Mouse (Mus musculus) liver, embryonic 13.5 days (tissue): ENCODE data around the gene Spp2. TPM values are rescaled to one million over a fixed set of nuclear protein-coding genes. Genes with fewer than 3 reads are reported as not detected.

ENCODE experiments used
- ATAC-seq: fragments of 200-750 bp; cut with Nextera tagmentation; 2 replicates; pipeline ENCODE4 v1.8.0; 2017; ENCODE audit warnings: low read depth, mild to moderate bottlenecking, moderate number of reproducible peaks, moderate library complexity
- DNase-seq: peaks from one replicate; pipeline ENCODE4 v3.0.0; 2022
- H3K27ac ChIP-seq: fragments of 300-500 bp; sonication (generic); 2 replicates; pipeline ENCODE4 v1.5.1; 2015; ENCODE audit warnings: moderate library complexity, mild to moderate bottlenecking, inconsistent platforms
- H3K27me3 ChIP-seq: fragments of 300-500 bp; sonication (generic); 2 replicates; pipeline ENCODE4 v1.6.1; 2015; ENCODE audit warnings: mild to moderate bottlenecking, inconsistent platforms
- H3K36me3 ChIP-seq: fragments of 300-500 bp; sonication (generic); 2 replicates; pipeline ENCODE4 v1.6.1; 2015; ENCODE audit warnings: mild to moderate bottlenecking, inconsistent platforms
- H3K4me1 ChIP-seq: fragments of 300-500 bp; sonication (generic); replicated peaks from 2 replicates; pipeline ENCODE4 v1.6.1; 2015; ENCODE audit warnings: inconsistent platforms
- H3K4me2 ChIP-seq: fragments of 300-500 bp; sonication (generic); 2 replicates; pipeline ENCODE4 v1.6.1; 2015; ENCODE audit warnings: inconsistent platforms, mild to moderate bottlenecking, moderate library complexity
- H3K4me3 ChIP-seq: fragments of 300-500 bp; sonication (generic); replicated peaks from 2 replicates; pipeline ENCODE4 v1.5.1; 2015; ENCODE audit warnings: mild to moderate bottlenecking, inconsistent platforms
- H3K9ac ChIP-seq: fragments of 300-500 bp; sonication (generic); 2 replicates; pipeline ENCODE4 v1.6.1; 2015; ENCODE audit warnings: mild to moderate bottlenecking, inconsistent platforms
- H3K9me3 ChIP-seq: fragments of 300-500 bp; sonication (generic); replicated peaks from 2 replicates; pipeline ENCODE4 v1.6.1; 2016; ENCODE audit warnings: inconsistent platforms
- WGBS: fragments of 180-500 bp; shearing (Covaris S2); methylation state at CpG from one replicate; pipeline ENCODE4 v1.1.7; 2015; ENCODE audit not compliant: insufficient replicate concordance; 5-methylcytosine and 5-hydroxymethylcytosine counted together
- polyA plus RNA-seq: library from polyadenylated mRNA; unstranded; fragments of >200 nt; fragmentation: Nextera tagmentation; extraction: Ambion mirVana; gene quantifications from 2 replicates; pipeline ENCODE4 v1.2.1, GENCODE M21; 2015

Spp2 gene
- polyA plus RNA-seq, 1 experiment from 2014 or later, result 176 TPM

- H3K4me2 ChIP-seq, result no peak overlapping the region
- H3K27ac ChIP-seq, result no peak overlapping the region
- H3K9ac ChIP-seq, result no peak overlapping the region
- 74% methylated on average over 4 of the region's 4 CpGs for WGBS
- ATAC-seq, result no peak
- DNase-seq, result no peak
- no peak overlapping the region for H3K4me3 ChIP-seq
- H3K27me3 ChIP-seq, result 0 out of 2 replicates have a peak, but pooled peaks cover 4% of the 10 kb centered on the region
- H3K9me3 ChIP-seq, result no peaks in the 10 kb centered on the region
- H3K36me3 ChIP-seq, result no peaks in the 10 kb centered on the region
- H3K4me1 ChIP-seq, result peaks cover 7% of the 10 kb centered on the region
Observed at GRCm38 (mm10) chr1:88469746-88470145, 63.0 kb downstream of the Spp2 start.

- DNase-seq (no peak), ATAC-seq (no peak)
- H3K4me2 ChIP-seq, result no peak overlapping the region
- H3K36me3 ChIP-seq, result no peaks in the 10 kb centered on the region
- H3K4me1 ChIP-seq, result peaks cover 25% of the 10 kb centered on the region
- 52% methylated on average over 6 of the region's 6 CpGs for WGBS
- no peak overlapping the region for H3K4me3 ChIP-seq
- H3K9me3 ChIP-seq, result no peaks in the 10 kb centered on the region
- H3K9ac ChIP-seq, result no peak overlapping the region
- no peak overlapping the region for H3K27ac ChIP-seq
- H3K27me3 ChIP-seq, result peaks cover 8% of the 10 kb centered on the region; the same call in 1 of the 2 replicates
Observed at GRCm38 (mm10) chr1:88472258-88472657, 65.5 kb downstream of the Spp2 start.

DNA sequence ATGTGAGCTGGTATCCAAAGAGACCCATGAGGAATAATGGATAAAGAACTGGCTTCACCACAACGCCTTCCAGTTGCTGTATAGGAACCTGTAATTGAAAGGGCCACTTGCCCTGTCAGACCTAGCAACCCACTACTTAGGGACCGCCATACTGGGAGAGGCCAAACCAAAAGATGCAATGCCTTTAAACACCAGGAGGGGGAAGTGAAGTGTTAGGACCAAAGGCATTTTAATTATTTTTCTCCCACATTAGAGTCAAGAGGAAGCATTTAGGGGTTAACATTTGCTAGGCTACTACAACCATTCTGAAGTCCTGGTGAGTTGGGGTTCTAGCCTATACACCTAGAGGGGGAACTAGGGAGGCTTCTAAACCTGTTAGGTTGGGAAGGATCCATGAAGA, 67.1 kb downstream of the Spp2 start:
- H3K27ac ChIP-seq, result no peak overlapping the region
- H3K4me2 ChIP-seq, result no peak overlapping the region
- no peak overlapping the region for H3K9ac ChIP-seq
- no peak overlapping the region for H3K4me3 ChIP-seq
- 49% methylated on average over 2 of the region's 2 CpGs for WGBS
- DNase-seq (no peak), ATAC-seq (no peak)
- no peaks in the 10 kb centered on the region for H3K36me3 ChIP-seq
- H3K9me3 ChIP-seq, result no peaks in the 10 kb centered on the region
- peaks cover 8% of the 10 kb centered on the region; the same call in 1 of the 2 replicates for H3K27me3 ChIP-seq
- peaks cover 25% of the 10 kb centered on the region for H3K4me1 ChIP-seq

- H3K4me1 ChIP-seq, result peaks cover 25% of the 10 kb centered on the region
- H3K36me3 ChIP-seq, result no peaks in the 10 kb centered on the region
- no peak overlapping the region for H3K4me3 ChIP-seq
- DNase-seq, result no peak
- no peak overlapping the region for H3K9ac ChIP-seq
- ATAC-seq, result no peak
- peaks cover 8% of the 10 kb centered on the region; the same call in 1 of the 2 replicates for H3K27me3 ChIP-seq
- no peaks in the 10 kb centered on the region for H3K9me3 ChIP-seq
- H3K27ac ChIP-seq, result 0 out of 2 replicates have a peak overlapping the region, but pooled peaks have one; percentile 21
- no peak overlapping the region for H3K4me2 ChIP-seq
- WGBS, result 32% methylated on average over 7 of the region's 7 CpGs
Observed at GRCm38 (mm10) chr1:88474598-88474997, 67.8 kb downstream of the Spp2 start.

DNA sequence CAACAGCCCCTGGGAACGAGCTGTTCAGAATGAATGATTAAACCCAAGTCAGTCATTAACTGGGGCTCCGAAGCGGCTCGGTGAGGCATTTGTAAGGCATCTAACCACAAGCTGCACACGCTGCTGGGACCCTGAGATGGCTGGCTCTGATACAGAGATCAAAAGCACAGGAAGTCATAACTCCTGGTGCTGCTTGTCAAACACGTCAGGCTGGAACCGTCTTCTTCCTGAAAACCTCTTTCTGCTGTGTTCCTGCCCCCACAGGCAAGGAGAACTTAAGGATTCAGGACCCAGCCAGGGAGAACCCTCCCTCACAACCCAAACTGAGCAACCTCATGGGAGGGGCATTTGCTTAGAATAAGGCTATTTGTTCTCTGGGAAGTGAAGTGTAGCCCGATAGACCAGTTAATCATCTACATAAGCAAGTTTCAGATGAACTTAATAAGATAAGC, 68.8 kb downstream of the Spp2 start:
- H3K4me3 ChIP-seq, result no peak overlapping the region
- 0 out of 2 replicates have a peak overlapping the region, but pooled peaks have one; percentile 19 for H3K27ac ChIP-seq
- H3K4me1 ChIP-seq, result peaks cover 30% of the 10 kb centered on the region
- WGBS, result 9% methylated on average over 8 of the region's 8 CpGs
- no peaks in the 10 kb centered on the region for H3K36me3 ChIP-seq
- no peak overlapping the region for H3K9ac ChIP-seq
- H3K9me3 ChIP-seq, result no peaks in the 10 kb centered on the region
- ATAC-seq (peak; percentile 32), DNase-seq (no peak)
- H3K27me3 ChIP-seq, result peaks cover 8% of the 10 kb centered on the region; the same call in 1 of the 2 replicates
- H3K4me2 ChIP-seq, result 0 out of 2 replicates have a peak overlapping the region, but pooled peaks have one; percentile 2

Other genes starting within 250 kb of the Spp2 start
- gene Ugt1a5, start 240.9 kb upstream of the Spp2 start, polyA plus RNA-seq, result not detected in 2 replicates
- gene Ugt1a2, start 206.4 kb upstream of the Spp2 start, polyA plus RNA-seq, result not detected in 2 replicates
- 11.3 and 11.4 TPM in 2 replicates for gene Dnajb3, start 201.2 kb upstream of the Spp2 start, polyA plus RNA-seq
- gene Ugt1a1, start 195.0 kb upstream of the Spp2 start, polyA plus RNA-seq, result 0.08 TPM in 1 of 2 replicates, not detected in the other
- 0.41 TPM in 2 replicates for gene Mroh2a, start 180.0 kb upstream of the Spp2 start, polyA plus RNA-seq
- 61.0 and 69.7 TPM in 2 replicates for gene Hjurp, start 129.3 kb upstream of the Spp2 start, polyA plus RNA-seq
- gene Trpm8, start 129.3 kb upstream of the Spp2 start, polyA plus RNA-seq, result not detected in 2 replicates
- 0.09 and 0.17 TPM in 2 replicates for gene Glrp1, start 103.1 kb downstream of the Spp2 start, polyA plus RNA-seq